Mouse (Mus musculus): ENCODE data around the gene Hist1h2bh. TPM values are rescaled to one million over a fixed set of nuclear protein-coding genes. Genes with fewer than 3 reads are reported as not detected.
"Not testable (repeated sequence)": the region's sequence is repeated elsewhere in the genome, so short reads cannot be mapped to it uniquely, and the experiment has no call there.

Gene Hist1h2bh
- polyA plus RNA-seq, 1 experiment from 2014 or later: 0.79 TPM

GRCm38 (mm10) chr13:23550761-23551145 lies 7.6 kb upstream of the Hist1h2bh start:
- H3K4me3 ChIP-seq (ENCODE audit: low read depth, low read length): peak overlapping the region; percentile 37
- WGBS: 5% methylated on average over 3 of the region's 3 CpGs
- DNase-seq (ENCODE audit: low spot score) (peak; percentile 51), ATAC-seq (ENCODE audit: insufficient number of reproducible peaks, low FRiP score, low TSS enrichment, low read depth) (no peak)
- H3K9ac ChIP-seq (ENCODE audit: low read length): peak overlapping the region; percentile 67
- H3K9me3 ChIP-seq (ENCODE audit: control insufficient read depth, low read length): no peaks in the 10 kb centered on the region
- peak overlapping the region; percentile 57 for H3K4me2 ChIP-seq (ENCODE audit: low read depth, severe bottlenecking)
- peak overlapping the region; percentile 97 for H3K27ac ChIP-seq (replicated peaks; ENCODE audit: low read depth, low read length)
- no peaks in the 10 kb centered on the region for H3K36me3 ChIP-seq (ENCODE audit: control insufficient read depth, insufficient read depth, low read length)
- no peaks in the 10 kb centered on the region for H3K27me3 ChIP-seq (ENCODE audit: control insufficient read depth, insufficient read depth, low read length)
- 0 out of 2 replicates have a peak, but pooled peaks cover 2% of the 10 kb centered on the region for H3K4me1 ChIP-seq (ENCODE audit: control insufficient read depth, insufficient read depth, low read length)

DNA sequence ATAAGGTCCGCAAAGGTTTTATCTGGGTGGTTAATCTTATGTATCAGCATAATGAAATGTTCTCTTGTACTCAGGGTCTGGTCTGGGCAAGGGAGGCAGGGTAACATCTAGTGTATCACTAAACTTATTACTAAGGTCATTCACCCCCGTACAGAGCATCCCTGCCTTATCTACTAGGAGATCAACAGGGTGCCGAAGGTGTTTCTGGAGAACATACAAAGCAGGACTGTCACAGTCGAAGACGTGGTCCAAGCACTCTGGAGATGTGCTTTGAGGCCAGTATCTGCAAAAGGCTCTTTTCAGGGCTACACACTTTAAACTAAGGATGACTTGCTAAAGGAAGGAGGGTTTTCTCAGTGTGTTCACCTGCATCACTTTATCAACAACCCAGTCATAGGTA lies 3.5 kb upstream of the Hist1h2bh start:
- ATAC-seq (ENCODE audit: insufficient number of reproducible peaks, low FRiP score, low TSS enrichment, low read depth) (no peak), DNase-seq (ENCODE audit: low spot score) (peak; percentile 20)
- H3K4me1 ChIP-seq (ENCODE audit: control insufficient read depth, insufficient read depth, low read length): no peaks in the 10 kb centered on the region
- H3K27me3 ChIP-seq (ENCODE audit: control insufficient read depth, insufficient read depth, low read length): no peaks in the 10 kb centered on the region
- H3K9me3 ChIP-seq (ENCODE audit: control insufficient read depth, low read length): no peaks in the 10 kb centered on the region
- H3K4me2 ChIP-seq (ENCODE audit: low read depth, severe bottlenecking): no peak overlapping the region
- no peaks in the 10 kb centered on the region for H3K36me3 ChIP-seq (ENCODE audit: control insufficient read depth, insufficient read depth, low read length)
- no peak overlapping the region for H3K4me3 ChIP-seq (ENCODE audit: low read depth, low read length)
- H3K9ac ChIP-seq (ENCODE audit: low read length): no peak overlapping the region
- 74% methylated on average over 5 of the region's 5 CpGs for WGBS
- H3K27ac ChIP-seq (replicated peaks; ENCODE audit: low read depth, low read length): 0 out of 2 replicates have a peak overlapping the region, but pooled peaks have one; percentile 42

GRCm38 (mm10) chr13:23544787-23545120 lies 1.6 kb upstream of the Hist1h2bh start:
- not testable (repeated sequence) for H3K4me1 ChIP-seq (ENCODE audit: control insufficient read depth, insufficient read depth, low read length); H3K27me3 ChIP-seq (ENCODE audit: control insufficient read depth, insufficient read depth, low read length); H3K36me3 ChIP-seq (ENCODE audit: control insufficient read depth, insufficient read depth, low read length); H3K9me3 ChIP-seq (ENCODE audit: control insufficient read depth, low read length); ATAC-seq (ENCODE audit: insufficient number of reproducible peaks, low FRiP score, low TSS enrichment, low read depth); H3K4me2 ChIP-seq (ENCODE audit: low read depth, severe bottlenecking)
- DNase-seq (ENCODE audit: low spot score): peak; percentile 48
- H3K4me3 ChIP-seq (ENCODE audit: low read depth, low read length): peak overlapping the region; percentile 36
- WGBS: 0% methylated on average over 11 of the region's 14 CpGs
- H3K27ac ChIP-seq (replicated peaks; ENCODE audit: low read depth, low read length): peak overlapping the region; percentile 77; the same call in 1 of the 2 replicates
- H3K9ac ChIP-seq (ENCODE audit: low read length): peak overlapping the region; percentile 60; the same call in 1 of the 2 replicates

GRCm38 (mm10) chr13:23543965-23544786 lies 984 bp upstream of the Hist1h2bh start, which contains the start of gene Hist1h3f:
Gene Hist1h3f (plus strand): TSS chr13:23544052.
- no peaks in the 10 kb centered on the region for H3K9me3 ChIP-seq (ENCODE audit: control insufficient read depth, low read length)
- WGBS: under 1% methylated on average over 30 of the region's 45 CpGs
- no peaks in the 10 kb centered on the region for H3K27me3 ChIP-seq (ENCODE audit: control insufficient read depth, insufficient read depth, low read length)
- peak within 1 kb of the TSS; percentile 95 for H3K27ac ChIP-seq (replicated peaks; ENCODE audit: low read depth, low read length)
- H3K36me3 ChIP-seq (ENCODE audit: control insufficient read depth, insufficient read depth, low read length): no peaks in the 10 kb centered on the region
- peak; percentile 91 for ATAC-seq (ENCODE audit: insufficient number of reproducible peaks, low FRiP score, low TSS enrichment, low read depth)
- DNase-seq (ENCODE audit: low spot score): peak; percentile 70
- H3K4me1 ChIP-seq (ENCODE audit: control insufficient read depth, insufficient read depth, low read length): no peaks in the 10 kb centered on the region
- H3K9ac ChIP-seq (ENCODE audit: low read length): peak within 1 kb of the TSS; percentile 69
- peak within 1 kb of the TSS; percentile 77 for H3K4me2 ChIP-seq (ENCODE audit: low read depth, severe bottlenecking)
- H3K4me3 ChIP-seq (ENCODE audit: low read depth, low read length): peak within 1 kb of the TSS; percentile 41

DNA sequence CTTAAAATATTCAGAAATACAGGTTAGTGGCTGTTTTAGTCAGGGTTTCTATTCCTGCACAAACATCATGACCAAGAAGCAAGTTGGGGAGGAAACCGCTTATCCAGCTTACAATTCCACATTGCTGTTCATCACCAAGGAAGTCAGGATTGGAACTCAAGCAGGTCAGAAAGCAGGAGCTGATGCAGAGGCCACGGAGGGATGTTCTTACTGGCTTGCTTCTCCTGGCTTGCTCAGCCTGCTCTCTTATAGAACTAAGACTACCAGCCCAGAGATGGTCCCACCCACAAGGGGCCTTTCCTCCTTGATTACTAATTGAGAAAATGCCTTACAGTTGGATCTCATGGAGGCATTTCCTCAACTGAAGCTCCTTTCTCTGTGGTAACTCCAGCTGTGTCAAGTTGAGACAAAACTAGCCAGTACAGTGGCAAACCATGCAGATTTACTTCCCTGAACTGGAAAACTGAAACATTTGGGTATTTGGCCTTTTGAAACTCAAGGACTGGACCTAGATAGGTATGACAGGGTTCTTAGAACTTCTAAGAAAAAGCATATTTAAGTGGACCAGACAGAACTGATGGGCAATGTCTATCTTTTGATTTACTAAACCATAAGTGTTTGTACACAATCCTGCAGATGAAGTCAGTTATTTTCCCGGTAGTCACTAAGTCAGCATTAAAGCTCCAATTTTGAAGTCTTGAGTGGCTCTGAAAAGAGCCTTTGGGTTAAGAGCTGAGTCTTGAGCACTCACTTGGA lies 789 bp downstream of the Hist1h2bh start:
- Histone ChIP-seq H3K27ac (replicated peaks; ENCODE audit: low read depth, low read length) (peak overlapping the region; percentile 91), H3K4me2 (ENCODE audit: low read depth, severe bottlenecking) (peak overlapping the region; percentile 77), H3K4me3 (ENCODE audit: low read depth, low read length) (peak overlapping the region; percentile 41), H3K9ac (ENCODE audit: low read length) (peak overlapping the region; percentile 69)
- H3K4me1 ChIP-seq (ENCODE audit: control insufficient read depth, insufficient read depth, low read length); H3K27me3 ChIP-seq (ENCODE audit: control insufficient read depth, insufficient read depth, low read length); DNase-seq (ENCODE audit: low spot score); ATAC-seq (ENCODE audit: insufficient number of reproducible peaks, low FRiP score, low TSS enrichment, low read depth); H3K9me3 ChIP-seq (ENCODE audit: control insufficient read depth, low read length); H3K36me3 ChIP-seq (ENCODE audit: control insufficient read depth, insufficient read depth, low read length): not testable (repeated sequence)
- WGBS: 6% methylated on average over 3 of the region's 3 CpGs

DNA sequence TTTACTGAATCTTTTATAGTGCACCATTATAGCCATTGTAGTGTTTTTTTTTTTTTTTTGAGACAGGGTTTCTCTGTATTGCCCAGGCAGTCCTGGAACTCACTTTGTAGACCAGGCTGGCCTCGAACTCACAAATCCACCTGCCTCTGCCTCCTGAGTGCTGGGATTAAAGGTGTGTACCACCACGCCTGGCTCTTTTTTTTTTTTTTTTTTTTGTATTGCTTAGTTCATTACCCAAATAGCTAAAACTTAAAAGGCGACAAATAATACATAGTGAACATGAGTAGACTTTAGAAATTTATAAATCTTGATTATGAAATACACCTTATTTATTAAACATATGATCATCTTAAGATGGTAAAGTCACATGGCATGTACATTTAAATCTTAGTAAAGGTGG lies 1.7 kb downstream of the Hist1h2bh start:
- DNase-seq (ENCODE audit: low spot score): no peak
- H3K9ac ChIP-seq (ENCODE audit: low read length): no peak overlapping the region
- peaks cover 5% of the 10 kb centered on the region for H3K4me1 ChIP-seq (ENCODE audit: control insufficient read depth, insufficient read depth, low read length)
- no peaks in the 10 kb centered on the region for H3K27me3 ChIP-seq (ENCODE audit: control insufficient read depth, insufficient read depth, low read length)
- 90% methylated on average over 3 of the region's 3 CpGs for WGBS
- ATAC-seq (ENCODE audit: insufficient number of reproducible peaks, low FRiP score, low TSS enrichment, low read depth): no peak
- H3K27ac ChIP-seq (replicated peaks; ENCODE audit: low read depth, low read length): no peak overlapping the region
- H3K4me2 ChIP-seq (ENCODE audit: low read depth, severe bottlenecking): no peak overlapping the region
- H3K36me3 ChIP-seq (ENCODE audit: control insufficient read depth, insufficient read depth, low read length): no peaks in the 10 kb centered on the region
- H3K4me3 ChIP-seq (ENCODE audit: low read depth, low read length): no peak overlapping the region
- H3K9me3 ChIP-seq (ENCODE audit: control insufficient read depth, low read length): no peaks in the 10 kb centered on the region

DNA sequence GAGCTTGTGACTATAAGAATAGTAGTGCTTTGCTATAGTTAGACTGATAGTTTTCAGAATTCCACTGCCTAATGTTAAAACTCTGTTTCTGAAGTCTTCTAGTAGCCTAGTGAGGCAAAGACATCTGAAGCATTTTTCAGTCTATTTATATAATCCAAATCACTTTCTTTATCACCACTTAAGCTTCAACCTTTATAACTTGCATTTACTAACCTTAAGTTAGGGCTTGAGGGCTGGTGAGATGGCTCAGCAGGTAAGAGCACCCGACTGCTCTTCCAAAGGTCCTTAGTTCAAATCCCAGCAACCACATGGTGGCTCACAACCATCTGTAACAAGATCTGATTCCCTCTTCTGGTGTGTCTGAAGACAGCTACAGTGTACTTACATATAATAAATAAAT lies 3.4 kb downstream of the Hist1h2bh start:
- not testable (repeated sequence) for DNase-seq (ENCODE audit: low spot score); H3K9ac ChIP-seq (ENCODE audit: low read length); H3K4me1 ChIP-seq (ENCODE audit: control insufficient read depth, insufficient read depth, low read length); H3K27me3 ChIP-seq (ENCODE audit: control insufficient read depth, insufficient read depth, low read length); H3K4me2 ChIP-seq (ENCODE audit: low read depth, severe bottlenecking); H3K36me3 ChIP-seq (ENCODE audit: control insufficient read depth, insufficient read depth, low read length); H3K27ac ChIP-seq (replicated peaks; ENCODE audit: low read depth, low read length); H3K4me3 ChIP-seq (ENCODE audit: low read depth, low read length); ATAC-seq (ENCODE audit: insufficient number of reproducible peaks, low FRiP score, low TSS enrichment, low read depth); H3K9me3 ChIP-seq (ENCODE audit: control insufficient read depth, low read length)
- WGBS: 70% methylated on average over 1 of the region's 1 CpGs

DNA sequence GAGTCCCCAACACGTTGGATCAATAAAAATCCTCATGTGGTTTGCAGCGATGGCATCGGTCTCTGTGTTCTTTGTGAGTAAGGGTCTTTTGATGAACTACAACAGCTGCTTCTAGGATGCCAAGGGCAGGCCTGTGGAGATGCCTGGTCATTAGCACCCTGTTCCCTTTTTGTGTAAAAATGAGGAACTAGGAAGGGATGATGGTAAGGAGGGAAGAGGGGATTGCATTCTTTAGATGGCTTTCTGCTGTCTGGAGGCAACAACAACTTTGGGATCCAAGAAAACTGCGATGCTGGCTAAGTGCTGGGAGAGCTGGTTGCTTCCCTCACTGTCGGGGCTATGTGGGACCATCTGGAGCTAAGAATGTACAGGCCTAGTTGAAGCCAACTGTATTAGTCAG lies 4.9 kb downstream of the Hist1h2bh start:
- no peaks in the 10 kb centered on the region for H3K27me3 ChIP-seq (ENCODE audit: control insufficient read depth, insufficient read depth, low read length)
- no peak overlapping the region for H3K9ac ChIP-seq (ENCODE audit: low read length)
- no peaks in the 10 kb centered on the region for H3K36me3 ChIP-seq (ENCODE audit: control insufficient read depth, insufficient read depth, low read length)
- H3K4me1 ChIP-seq (ENCODE audit: control insufficient read depth, insufficient read depth, low read length): peaks cover 8% of the 10 kb centered on the region
- 55% methylated on average over 5 of the region's 5 CpGs for WGBS
- no peak overlapping the region for H3K4me2 ChIP-seq (ENCODE audit: low read depth, severe bottlenecking)
- H3K4me3 ChIP-seq (ENCODE audit: low read depth, low read length): no peak overlapping the region
- no peaks in the 10 kb centered on the region for H3K9me3 ChIP-seq (ENCODE audit: control insufficient read depth, low read length)
- 0 out of 2 replicates have a peak overlapping the region, but pooled peaks have one; percentile 16 for H3K27ac ChIP-seq (replicated peaks; ENCODE audit: low read depth, low read length)
- DNase-seq (ENCODE audit: low spot score): no peak
- ATAC-seq (ENCODE audit: insufficient number of reproducible peaks, low FRiP score, low TSS enrichment, low read depth): no peak

All from limb, embryonic 11.5 days (tissue).